Mouse (Mus musculus): Measurements from ENCODE around the gene Lyrm7. TPM values are rescaled to one million over a fixed set of nuclear protein-coding genes. Genes with fewer than 3 reads are reported as not detected.

Lyrm7 gene
- total RNA-seq, 2 experiments from 2014 or later = 28.0 to 29.4 TPM

GRCm38 (mm10) chr11:54811054-54811453 is 49.7 kb downstream of the Lyrm7 start:
- no peak for DNase-seq
- intact Hi-C loops (cut with DNase I) = no loop called here

- intact Hi-C loops (cut with DNase I) = loop anchor here (5.0 kb wide), 1 partner anchor 38 kb away; no protein-coding TSS in a partner anchor
- DNase-seq = no peak
Measured at GRCm38 (mm10) chr11:54809582-54809981, 51.1 kb downstream of the Lyrm7 start.

- intact Hi-C loops (cut with DNase I) = loop anchor here (5.0 kb wide), 1 partner anchor 39 kb away; no protein-coding TSS in a partner anchor
- DNase-seq = no peak
Measured at GRCm38 (mm10) chr11:54808177-54808576, 52.5 kb downstream of the Lyrm7 start.

GRCm38 (mm10) chr11:54807669-54808068 is 53.0 kb downstream of the Lyrm7 start:
- no peak for DNase-seq
- intact Hi-C loops (cut with DNase I) = loop anchor here (5.0 kb wide), 1 partner anchor 40 kb away; no protein-coding TSS in a partner anchor

GRCm38 (mm10) chr11:54806891-54807290 is 53.8 kb downstream of the Lyrm7 start:
- no peak for DNase-seq
- intact Hi-C loops (cut with DNase I) = loop anchor here (5.0 kb wide), 1 partner anchor 40 kb away; no protein-coding TSS in a partner anchor

GRCm38 (mm10) chr11:54805196-54805595 is 55.5 kb downstream of the Lyrm7 start:
- DNase-seq = peak; percentile 83 to 86
- intact Hi-C loops (cut with DNase I) = loop anchor here (5.0 kb wide), 1 partner anchor 42 kb away; no protein-coding TSS in a partner anchor

GRCm38 (mm10) chr11:54802621-54803020 is 58.1 kb downstream of the Lyrm7 start:
- DNase-seq = no peak
- intact Hi-C loops (cut with DNase I) = loop anchor here (5.0 kb wide), 1 partner anchor 60 kb away; the partner anchor contains the start of gene Lyrm7

- DNase-seq = peak; percentile 50 to 53
- intact Hi-C loops (cut with DNase I) = loop anchor here (5.0 kb wide), 1 partner anchor 60 kb away; the partner anchor contains the start of gene Lyrm7
Measured at GRCm38 (mm10) chr11:54801791-54802558, 58.7 kb downstream of the Lyrm7 start.

GRCm38 (mm10) chr11:54796551-54796950 is 64.2 kb downstream of the Lyrm7 start:
- no peak for DNase-seq
- intact Hi-C loops (cut with DNase I) = no loop called here

- intact Hi-C loops (cut with DNase I) = no loop called here
- DNase-seq = no peak
Measured at GRCm38 (mm10) chr11:54794678-54795077, 66.0 kb downstream of the Lyrm7 start.

- intact Hi-C loops (cut with DNase I) = no loop called here
- no peak for DNase-seq
Measured at GRCm38 (mm10) chr11:54793173-54793572, 67.5 kb downstream of the Lyrm7 start.

- intact Hi-C loops (cut with DNase I) = no loop called here
- no peak for DNase-seq
Measured at GRCm38 (mm10) chr11:54791458-54791857, 69.3 kb downstream of the Lyrm7 start.

- intact Hi-C loops (cut with DNase I) = loop anchor here (2.0 to 5.0 kb wide), 3 partner anchors 35 to 80 kb away; partner anchors contain the start of gene Lyrm7
- DNase-seq = peak; percentile 96 to 98
Measured at GRCm38 (mm10) chr11:54787488-54788474, 72.9 kb downstream of the Lyrm7 start, which contains the start of gene Cdc42se2. Gene Cdc42se2, minus strand, starts transcription at chr11:54787675.

GRCm38 (mm10) chr11:54786858-54787487 is 73.7 kb downstream of the Lyrm7 start:
- intact Hi-C loops (cut with DNase I) = loop anchor here (2.0 to 5.0 kb wide), 3 partner anchors 35 to 80 kb away; partner anchors contain the start of gene Lyrm7
- peak; percentile 61 to 68 for DNase-seq

- intact Hi-C loops (cut with DNase I) = loop anchor here (5.0 kb wide), 2 partner anchors 33 to 78 kb away; no protein-coding TSS in a partner anchor
- DNase-seq = no peak
Measured at GRCm38 (mm10) chr11:54785566-54785965, 75.2 kb downstream of the Lyrm7 start.

GRCm38 (mm10) chr11:54784436-54784835 is 76.3 kb downstream of the Lyrm7 start:
- intact Hi-C loops (cut with DNase I) = no loop called here
- DNase-seq = no peak

GRCm38 (mm10) chr11:54782253-54782652 is 78.5 kb downstream of the Lyrm7 start:
- DNase-seq = no peak
- intact Hi-C loops (cut with DNase I) = no loop called here

- DNase-seq = no peak
Measured at GRCm38 (mm10) chr11:54779946-54780345, 80.8 kb downstream of the Lyrm7 start.

GRCm38 (mm10) chr11:54778131-54778844 is 82.4 kb downstream of the Lyrm7 start:
- DNase-seq = peak; percentile 36 to 53
- intact Hi-C loops (cut with DNase I) = no loop called here

More at GRCm38 (mm10) chr11:54779946-54780345, 80.8 kb downstream of the Lyrm7 start:
- intact Hi-C loops (cut with DNase I) = no loop called here
